Mouse (Mus musculus) common myeloid progenitor, adult 5-6 weeks (primary cell): ENCODE results near the gene Abcc2. TPM values are rescaled to one million over a fixed set of nuclear protein-coding genes. Genes with fewer than 3 reads are reported as not detected.

Source experiments
- ATAC-seq: replicated peaks from 2 replicates; pipeline ENCODE4 v1.8.0; 2016; ENCODE audit warnings: low read depth, mild to moderate bottlenecking, moderate TSS enrichment, inconsistent platforms; ENCODE audit not compliant: poor library complexity, severe bottlenecking
- total RNA-seq: library from RNA; stranded (forward); fragments of 200-1000, 187-1606 nt; gene quantifications from 2 replicates; pipeline ENCODE4 v1.2.3, GENCODE M21; 2017

Gene Abcc2
- total RNA-seq: 0.15 and 0.37 TPM in 2 replicates

DNA sequence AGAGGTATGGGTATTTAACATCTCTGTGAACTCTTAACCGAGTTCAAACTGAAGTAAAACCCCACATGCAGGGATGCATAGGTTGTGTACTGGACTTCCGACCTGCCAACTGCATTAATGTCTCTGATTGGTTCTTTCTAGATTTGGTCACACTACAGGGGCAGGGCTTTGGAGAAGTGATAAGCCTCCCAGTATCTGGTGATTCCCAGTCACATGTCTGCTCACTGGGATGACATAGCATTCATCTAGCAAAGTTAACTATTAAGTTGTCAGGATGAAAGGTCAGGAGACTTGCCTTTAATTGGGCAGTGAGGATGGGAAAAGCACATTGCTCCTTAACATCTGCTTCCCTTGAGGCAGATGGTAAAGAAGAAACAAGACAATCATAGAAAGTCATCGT is at the start of gene Abcc2:
Abcc2 (plus strand) TSS at position 213 of the 400 bp plus-strand sequence.
- ATAC-seq: no peak

DNA sequence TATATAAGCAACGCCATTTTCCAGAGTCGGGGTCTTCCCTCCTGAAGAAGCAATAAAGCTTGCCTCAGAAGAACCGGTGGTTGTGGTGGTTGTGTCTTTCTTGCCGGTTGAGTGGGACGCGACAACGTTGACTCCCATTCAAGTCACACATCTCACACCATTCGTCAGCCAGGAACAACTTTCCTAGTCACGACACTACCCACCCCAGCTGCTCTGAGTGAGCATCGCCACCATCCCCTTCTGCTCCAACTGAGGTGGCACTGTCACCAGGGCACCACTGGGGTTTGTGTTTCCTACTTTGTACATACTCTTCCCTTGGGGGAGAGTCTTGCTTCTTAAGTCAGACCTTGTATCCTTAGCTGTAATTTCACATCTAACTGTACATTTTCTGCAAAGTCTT is 43.6 kb upstream of the Abcc2 start:
- no peak for ATAC-seq

DNA sequence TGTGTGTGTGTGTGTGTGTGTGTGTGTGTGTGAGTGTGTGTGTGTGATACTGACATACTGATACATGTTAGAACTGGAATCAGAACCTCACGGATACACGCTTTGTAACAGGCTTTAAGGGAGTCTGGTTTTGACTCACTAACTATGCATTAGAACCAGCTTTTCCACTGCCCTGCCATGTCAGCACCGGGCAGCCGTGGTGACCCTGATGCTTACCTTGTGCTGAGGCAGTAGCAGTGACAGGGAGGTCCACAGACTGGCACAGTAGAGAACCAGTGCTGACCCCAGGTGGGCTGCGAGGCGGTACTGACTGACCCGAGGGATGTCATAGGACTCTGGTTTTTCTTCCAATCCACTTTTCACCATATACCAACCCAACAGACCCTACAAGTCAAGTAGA is 38.6 kb upstream of the Abcc2 start:
- no peak for ATAC-seq

DNA sequence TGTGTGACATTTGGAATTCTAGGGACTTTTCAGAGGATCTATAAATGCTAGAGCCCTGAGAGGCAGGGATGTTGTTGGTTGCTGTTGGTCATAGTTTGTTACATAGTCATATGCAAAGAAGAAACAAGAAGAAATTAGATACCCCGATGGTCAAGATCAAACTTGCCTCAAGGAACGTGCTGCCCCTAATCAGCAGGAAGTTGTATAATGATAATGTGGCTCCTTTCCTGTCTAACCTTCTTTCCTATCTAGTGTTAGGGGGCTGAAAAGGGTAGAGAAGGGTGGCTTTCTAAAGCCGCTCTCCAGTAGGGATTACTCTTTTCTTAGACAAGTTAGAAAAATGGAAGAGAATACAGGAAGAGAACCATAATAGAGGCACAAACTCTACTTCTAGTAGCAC is 36.3 kb upstream of the Abcc2 start:
- no peak for ATAC-seq

DNA sequence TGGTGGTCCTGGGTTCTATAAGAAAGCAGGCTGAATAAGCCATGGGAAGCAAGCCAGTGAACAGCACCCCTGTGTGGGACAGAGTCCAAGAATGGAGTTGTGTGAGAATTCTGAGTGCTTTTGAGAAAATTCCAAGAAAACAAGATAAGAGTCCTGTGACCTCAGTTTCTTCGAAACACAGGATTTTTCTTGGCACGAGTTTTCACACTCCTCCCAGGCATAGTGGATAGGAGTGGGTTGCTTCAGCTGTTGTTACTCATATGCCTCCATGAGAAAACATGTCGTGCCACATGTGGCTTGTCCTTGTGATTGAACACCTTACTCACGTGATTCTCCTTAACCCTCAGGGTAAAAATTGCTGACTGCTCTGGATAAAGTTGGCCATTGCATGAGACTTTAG is 34.1 kb upstream of the Abcc2 start:
- no peak for ATAC-seq

DNA sequence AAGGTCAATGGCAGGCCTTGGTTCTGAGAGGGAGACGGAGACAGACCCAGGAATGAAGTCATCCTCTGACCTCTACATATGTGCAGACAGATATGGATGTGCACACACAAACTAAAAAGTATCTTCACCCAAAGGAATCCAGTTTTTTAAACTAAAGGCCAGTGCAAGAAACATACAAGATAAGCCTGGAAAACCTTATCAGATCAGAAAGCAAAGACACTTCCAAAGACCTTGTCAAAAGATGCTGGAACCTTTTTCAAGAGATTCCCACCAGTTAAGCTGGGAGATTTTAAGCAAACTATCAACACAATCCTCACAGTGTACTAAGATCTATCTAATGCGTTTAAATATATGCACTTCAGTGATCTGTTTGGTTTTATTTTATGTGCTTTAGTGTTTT is 32.0 kb upstream of the Abcc2 start:
- no peak for ATAC-seq

DNA sequence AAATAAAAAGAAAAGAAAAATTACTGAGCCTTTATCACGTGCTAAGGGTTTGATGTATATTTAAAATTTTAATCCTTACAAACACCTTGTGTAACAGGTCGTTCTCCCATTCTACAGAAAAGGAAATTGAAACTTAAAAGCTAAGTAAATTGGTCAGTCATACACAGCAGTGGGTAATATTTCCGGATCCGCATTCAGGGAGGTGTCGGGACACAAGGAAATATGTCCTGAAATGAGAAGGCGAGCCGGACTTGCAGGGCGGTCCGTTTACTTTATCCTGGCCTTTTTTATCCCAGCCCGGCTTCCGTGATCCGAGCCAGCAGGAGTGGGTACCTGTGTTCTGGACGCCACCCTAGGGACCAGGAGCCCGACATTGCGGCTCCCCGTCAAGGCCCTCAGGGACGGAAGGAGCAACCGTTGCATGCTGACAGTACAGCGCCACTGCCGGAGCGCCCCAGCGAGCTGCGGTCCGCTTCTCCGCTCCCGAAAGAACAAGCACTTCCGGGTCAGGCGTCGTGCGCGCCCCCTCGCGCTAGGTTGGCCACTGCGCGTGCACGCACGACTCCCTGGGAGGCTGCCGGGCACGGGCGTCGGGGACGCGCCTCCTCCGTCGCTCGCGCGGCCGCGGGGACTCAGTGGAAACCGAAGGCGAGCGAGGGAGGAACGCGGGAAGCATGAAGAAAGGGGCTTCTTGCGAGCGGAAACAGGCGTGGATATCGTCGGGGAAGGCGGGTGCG is 29.3 kb upstream of the Abcc2 start, which contains the start of the genes Cutc and Cox15:
Cutc (plus strand) TSS at position 508 of the 737 bp plus-strand sequence.
Cox15 (minus strand) TSS at position 512 of the 737 bp plus-strand sequence.
- ATAC-seq: peak; percentile 91

DNA sequence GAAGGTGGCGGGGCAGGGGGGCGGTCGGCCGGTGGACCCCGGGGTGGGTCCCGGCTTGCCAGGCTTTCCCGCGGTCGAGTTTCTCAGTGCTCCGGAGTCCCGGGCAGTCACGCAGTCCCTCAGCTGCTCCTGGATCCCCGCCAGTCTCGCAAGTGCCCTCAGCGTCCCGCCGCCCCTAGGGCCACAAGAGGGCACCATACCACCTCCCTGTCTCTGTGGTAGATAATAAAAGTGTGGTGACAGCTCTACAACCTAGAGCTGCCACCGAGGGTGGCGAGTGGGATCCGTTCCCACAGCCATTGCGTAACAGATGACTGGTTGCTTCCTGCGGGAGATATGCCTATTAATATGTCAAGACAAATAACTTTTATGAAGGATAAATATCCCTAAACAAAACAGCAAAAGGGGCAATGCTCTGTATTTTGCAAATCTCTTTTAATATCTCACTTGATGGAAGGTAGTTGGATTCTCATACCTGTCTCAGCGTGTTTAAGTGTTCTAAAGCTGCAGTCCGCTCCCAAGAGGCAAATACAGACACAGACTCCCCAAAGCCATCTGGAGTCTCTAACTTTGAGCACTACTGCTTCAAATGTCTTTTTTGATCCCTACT is 28.7 kb upstream of the Abcc2 start:
- peak; percentile 92 for ATAC-seq

DNA sequence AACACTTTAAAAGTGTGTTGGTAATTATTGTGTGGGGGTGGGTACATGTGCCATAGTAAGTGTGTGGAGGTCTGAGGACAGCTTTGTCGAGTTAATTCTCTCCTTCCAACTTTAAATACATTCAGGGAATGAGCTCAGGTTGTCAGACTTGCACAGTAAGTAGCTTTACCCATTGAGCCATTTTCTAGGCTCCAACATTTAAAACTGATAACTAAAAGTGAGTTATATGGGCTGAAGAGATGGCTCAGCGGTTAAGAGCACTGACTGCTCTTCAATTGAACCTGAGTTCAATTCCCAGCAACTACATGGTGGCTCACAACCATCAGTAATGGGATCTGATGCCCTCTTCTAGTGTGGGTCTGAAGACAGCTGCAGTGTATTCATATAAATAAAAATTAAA is 27.8 kb upstream of the Abcc2 start:
- ATAC-seq: no peak

DNA sequence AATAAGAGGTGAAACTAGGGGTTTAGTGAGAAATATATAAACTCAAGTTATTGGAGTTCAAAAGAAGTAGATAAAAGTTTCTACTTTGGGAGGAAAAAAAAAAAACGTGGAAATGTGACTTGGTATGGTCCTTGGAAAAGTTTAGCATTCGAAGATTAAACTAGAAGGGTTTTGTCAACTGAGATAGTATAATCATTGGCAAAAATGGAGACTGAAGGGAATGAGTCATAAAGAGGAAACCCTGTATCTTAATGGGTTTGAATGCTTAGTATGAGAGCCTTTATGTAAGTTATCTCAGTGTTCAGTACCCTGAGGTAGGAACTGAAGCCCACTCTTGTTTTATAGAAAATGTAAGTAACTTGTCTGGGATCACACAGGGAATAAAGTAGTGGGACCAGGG is 27.1 kb upstream of the Abcc2 start:
- no peak for ATAC-seq

DNA sequence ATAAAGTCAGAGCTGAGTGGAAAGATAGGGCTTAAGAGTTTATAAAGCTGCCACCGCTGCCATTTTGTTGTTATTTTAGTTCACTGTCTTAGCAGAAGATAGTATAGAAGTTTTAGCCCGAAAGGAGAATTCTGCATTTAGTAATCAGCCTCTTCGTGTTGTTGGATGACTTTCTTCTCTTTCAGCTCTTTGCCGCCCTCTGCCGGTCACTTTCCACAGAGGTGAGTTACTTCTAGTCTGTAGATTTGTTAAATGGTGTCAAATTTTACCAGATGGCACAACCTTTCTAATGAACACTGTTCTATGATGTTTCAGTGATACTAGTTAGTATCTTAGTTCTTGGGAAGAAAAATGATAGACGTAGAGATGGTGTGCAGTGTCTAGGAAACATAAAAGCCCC is 21.5 kb upstream of the Abcc2 start:
- ATAC-seq: peak; percentile 60; the same call in 1 of the 2 replicates

DNA sequence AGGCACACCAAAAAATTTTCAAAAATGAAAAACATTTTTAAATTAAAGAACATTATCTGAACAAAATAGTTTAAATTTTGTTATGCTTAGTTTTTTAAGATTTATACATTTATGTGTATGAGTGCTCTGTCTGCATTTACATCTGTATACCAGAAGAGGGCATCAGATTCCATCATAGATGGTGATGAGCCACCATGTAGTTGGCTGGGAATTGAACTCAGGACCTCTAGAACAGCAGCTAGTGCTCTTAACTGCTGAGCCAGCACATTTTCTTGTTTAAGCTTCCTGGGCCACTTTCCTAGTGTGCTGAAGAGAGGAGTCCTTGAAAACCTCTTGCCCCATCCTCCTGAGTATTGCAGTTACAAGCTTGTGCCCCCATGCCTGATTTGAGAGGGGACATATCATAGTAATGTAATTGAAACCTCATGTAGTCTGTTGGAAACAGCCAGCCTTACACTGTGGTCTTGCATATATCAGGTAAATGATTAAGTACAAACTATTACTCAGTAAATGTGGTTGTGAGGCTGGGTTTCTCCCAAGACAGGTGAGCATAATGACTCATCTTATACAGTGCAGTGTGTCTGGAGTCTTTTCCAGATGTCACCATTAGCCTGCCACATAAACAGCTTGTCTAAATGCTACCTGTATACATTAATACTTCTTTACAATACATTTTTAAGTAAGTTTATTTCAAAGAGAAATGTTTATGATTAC is 20.3 kb upstream of the Abcc2 start:
- ATAC-seq: no peak

DNA sequence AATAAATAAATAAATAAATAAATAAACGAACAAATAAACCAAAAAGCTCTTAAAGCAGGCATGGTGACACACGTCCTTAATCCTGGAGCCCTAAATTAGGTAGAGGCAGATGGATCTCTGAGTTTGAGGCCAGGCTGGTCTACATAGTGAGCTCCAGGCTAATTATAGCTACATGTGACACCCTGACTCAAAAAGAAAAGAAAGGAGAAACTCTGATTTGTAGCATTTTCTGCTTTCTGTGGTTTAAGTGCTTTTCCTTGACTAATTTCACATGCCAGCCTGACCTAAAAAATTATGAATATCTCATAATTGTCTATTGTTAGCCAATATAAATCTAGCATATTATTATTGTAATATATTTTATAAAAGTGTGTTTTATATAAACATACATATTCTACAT is 19.6 kb upstream of the Abcc2 start:
- ATAC-seq: no peak

DNA sequence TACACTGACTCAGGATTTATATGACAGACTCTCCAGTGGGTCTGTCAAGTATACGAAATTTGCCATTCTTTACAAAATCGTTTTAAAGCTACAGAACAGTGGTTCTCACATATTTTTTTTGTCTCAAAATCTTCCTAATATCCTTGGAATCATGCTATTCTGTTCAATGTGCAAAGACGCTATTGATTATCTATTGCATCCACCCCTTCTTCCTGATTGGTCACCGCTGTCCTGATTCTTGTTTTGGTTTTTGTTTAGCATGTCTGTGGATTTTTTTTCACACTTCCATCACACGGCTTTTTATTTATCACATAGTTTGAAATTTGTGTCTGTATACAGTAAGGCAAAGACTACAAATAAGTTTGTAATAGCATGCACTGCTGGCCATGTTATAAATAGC is 15.5 kb upstream of the Abcc2 start:
- ATAC-seq: no peak

DNA sequence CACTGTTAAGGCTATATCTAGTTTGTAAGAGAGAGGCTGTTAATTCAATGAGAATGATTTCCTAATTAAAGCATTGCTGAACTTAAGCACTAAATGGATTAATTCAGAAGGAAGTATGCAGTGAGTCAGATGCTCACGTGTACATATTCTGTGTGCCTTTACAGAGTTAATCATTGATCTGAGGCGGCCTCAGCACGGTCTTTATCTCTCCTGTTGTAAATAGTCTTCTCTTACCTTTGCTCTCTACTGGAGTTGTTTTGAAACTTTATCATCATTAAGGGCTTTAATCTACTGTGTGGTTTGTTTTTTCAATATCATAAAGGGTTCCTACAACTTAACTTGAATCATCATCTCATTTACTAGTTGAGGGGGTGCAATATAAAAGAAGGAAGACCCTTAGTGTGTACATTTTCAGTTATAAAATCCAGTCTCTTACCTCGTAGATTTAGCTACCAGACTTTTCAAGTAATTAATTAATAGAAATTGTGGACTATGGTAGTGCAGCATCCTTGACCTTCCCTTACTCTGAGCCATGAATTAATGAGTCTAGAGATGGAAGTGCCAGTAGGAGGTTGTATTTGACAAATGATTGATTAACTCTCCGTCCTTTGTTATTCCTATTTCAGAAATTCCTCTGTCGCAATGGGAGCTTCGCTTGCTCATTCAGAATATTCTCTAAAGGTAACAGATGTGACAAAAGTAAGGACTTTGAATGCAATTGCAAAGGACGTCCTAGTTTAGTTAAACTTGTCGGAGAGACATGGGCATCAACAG is 14.3 kb upstream of the Abcc2 start:
- no peak for ATAC-seq

DNA sequence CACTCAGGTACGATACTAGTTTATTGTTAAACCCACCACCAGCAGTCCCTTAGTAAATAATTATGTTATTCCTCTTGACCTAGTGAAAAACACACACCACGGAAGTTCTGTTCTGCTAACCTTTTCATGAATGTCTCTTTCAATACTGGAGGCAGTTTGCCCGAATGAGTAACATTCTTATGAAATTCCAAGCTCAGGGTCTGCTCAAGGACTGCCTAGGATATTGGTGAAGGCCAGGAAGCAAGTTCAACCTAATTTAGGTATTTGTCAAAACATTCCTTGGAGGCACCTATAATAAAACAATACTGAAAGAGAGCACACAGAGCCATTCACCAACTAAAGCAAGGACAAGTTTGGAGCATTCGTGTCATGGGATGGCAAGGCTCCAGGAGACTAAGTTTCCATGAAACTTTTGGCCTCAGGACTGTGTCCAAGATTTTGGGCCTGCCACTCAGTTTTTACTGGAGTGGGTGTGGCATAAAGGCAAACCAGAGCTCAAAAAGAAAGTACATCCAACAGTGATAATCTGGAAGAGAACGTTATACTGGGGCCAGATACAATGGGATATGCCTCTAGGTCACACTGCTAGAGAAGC is 12.5 kb upstream of the Abcc2 start:
- no peak for ATAC-seq

DNA sequence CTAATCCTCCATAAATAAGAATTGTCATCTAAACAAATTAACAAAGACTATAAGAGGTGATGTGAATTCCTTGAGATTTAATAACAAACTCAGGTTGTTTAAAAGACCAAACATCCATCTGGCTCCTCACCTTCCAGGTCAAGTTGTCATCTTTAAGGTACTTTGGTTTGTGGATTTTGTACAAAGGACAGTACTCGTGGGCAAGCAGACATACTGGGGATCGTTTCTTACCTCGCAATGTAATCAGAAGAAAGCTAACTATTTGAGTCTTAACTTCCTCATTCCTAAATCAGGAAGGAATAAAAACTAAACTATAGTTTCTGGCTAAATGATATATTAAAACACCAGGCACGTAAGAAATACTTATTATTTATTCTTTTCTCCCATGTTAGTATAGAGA is 11.4 kb upstream of the Abcc2 start:
- no peak for ATAC-seq

DNA sequence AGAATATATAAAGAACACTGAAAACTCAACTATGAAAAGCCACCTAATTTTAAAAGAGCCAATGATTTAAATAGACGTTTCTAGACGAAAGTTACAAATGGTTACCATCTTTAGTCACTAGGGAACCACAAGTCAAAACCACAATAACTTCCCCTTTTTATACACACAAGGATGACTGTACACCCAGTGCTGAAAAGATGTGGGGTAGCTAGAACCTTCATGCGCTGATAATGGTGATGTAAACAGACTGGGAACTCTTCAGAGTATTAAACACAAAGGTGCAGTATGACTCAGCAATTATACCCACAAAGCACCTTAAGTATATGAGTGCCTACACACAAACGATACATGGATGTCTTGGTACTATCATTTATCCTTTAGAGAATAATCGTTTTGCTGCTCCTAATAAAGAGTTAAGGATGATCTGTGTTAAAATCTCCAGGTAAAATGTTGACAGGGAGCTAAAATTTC is 10.5 kb upstream of the Abcc2 start:
- ATAC-seq: peak; percentile 100

DNA sequence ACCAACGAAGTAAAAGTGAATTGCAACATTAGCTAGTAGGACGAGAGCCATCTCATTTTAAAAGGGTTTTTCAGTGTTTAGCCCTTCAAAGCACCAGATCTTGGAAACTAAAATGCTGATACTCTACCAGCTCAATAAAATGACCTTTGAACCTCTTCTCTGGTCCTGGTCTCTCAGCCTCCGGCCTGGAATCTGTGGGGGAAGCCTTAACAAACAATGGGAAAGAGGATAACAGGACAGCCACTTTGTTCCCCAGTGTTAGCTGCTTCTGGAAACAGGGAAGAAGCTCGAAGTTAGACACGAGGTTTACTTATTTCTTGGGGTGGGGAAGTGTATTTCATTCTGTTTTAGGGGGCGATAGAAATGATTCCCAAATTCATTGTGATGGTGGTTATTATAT is 9.7 kb upstream of the Abcc2 start:
- no peak for ATAC-seq

DNA sequence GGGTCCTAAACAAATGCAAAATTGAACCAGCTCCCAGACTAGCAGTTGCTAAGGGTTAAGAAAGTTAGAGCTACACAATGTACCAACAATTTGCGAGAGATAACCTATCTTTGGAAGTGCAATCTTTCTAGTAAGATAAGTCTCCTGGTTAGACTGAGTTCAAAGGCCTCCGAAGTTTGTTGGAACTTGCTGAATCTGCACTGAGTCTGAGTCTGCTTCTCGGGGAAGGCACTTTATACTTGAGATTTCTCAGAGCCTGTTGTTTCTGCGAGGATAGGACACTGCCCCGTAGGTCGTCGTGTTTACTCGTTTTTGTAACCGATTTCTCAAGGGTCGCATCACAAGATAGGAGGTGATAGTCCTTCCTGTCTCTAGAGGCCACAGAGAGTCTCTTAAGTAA is 6.6 kb upstream of the Abcc2 start:
- ATAC-seq: no peak
